Mouse (Mus musculus): ENCODE measurements around the gene Nckap5. TPM values are rescaled to one million over a fixed set of nuclear protein-coding genes. Genes with fewer than 3 reads are reported as not detected.

The Nckap5 gene
- total RNA-seq, 1 experiment = 0.18 TPM

- Histone ChIP-seq H3K36me3 (ENCODE audit: control insufficient read depth, insufficient read depth, low read length, poor library complexity, severe bottlenecking) (no peaks in the 10 kb centered on the region), H3K27ac (ENCODE audit: insufficient read depth, low read depth, low read length, poor library complexity, severe bottlenecking) (no peak overlapping the region), H3K4me1 (ENCODE audit: control insufficient read depth in 2 of 2, insufficient read depth in 2 of 2, low read length in 2 of 2, poor library complexity in 1 of 2) (no peaks in the 10 kb centered on the region), H3K4me3 (ENCODE audit: insufficient read depth in 1 of 2, low read depth in 1 of 2, low read length in 2 of 2, poor library complexity in 1 of 2, severe bottlenecking in 1 of 2) (no peak overlapping the region), H3K9ac (ENCODE audit: insufficient read depth, low read depth, low read length, poor library complexity, severe bottlenecking) (no peak overlapping the region), H3K9me3 (ENCODE audit: control insufficient read depth, insufficient read depth, low read depth, low read length) (no peaks in the 10 kb centered on the region)
- no peak for DNase-seq (ENCODE audit: low read depth, low spot score)
- in situ Hi-C loops (cut with MboI; ENCODE audit: low sequenced_read_pairs in 2 of 2, unreplicated experiment in 2 of 2) = no loop called here
- TF ChIP-seq MAFK (IDR thresholded peaks at IDR 0.05; ENCODE audit: insufficient read depth, low read depth, low read length) (no peak), CHD2 (IDR thresholded peaks at IDR 0.05; ENCODE audit: low read depth, low read length) (no peak), ZNF384 (IDR thresholded peaks at IDR 0.05; ENCODE audit: low read depth, low read length) (no peak), HCFC1 (IDR thresholded peaks at IDR 0.05; ENCODE audit: borderline replicate concordance, insufficient read depth, low read length) (no peak), ZC3H11A (IDR thresholded peaks at IDR 0.05; ENCODE audit: borderline replicate concordance, low read depth, low read length) (no peak)
Observed at GRCm38 (mm10) chr1:126721917-126722316, 108.7 kb downstream of the Nckap5 start.

- H3K9ac ChIP-seq (ENCODE audit: insufficient read depth, low read depth, low read length, poor library complexity, severe bottlenecking) = no peak overlapping the region
- H3K27ac ChIP-seq (ENCODE audit: insufficient read depth, low read depth, low read length, poor library complexity, severe bottlenecking) = no peak overlapping the region
- DNase-seq (ENCODE audit: low read depth, low spot score) = no peak
- no peak overlapping the region for H3K4me3 ChIP-seq (ENCODE audit: insufficient read depth in 1 of 2, low read depth in 1 of 2, low read length in 2 of 2, poor library complexity in 1 of 2, severe bottlenecking in 1 of 2)
- no peaks in the 10 kb centered on the region for H3K4me1 ChIP-seq (ENCODE audit: control insufficient read depth in 2 of 2, insufficient read depth in 2 of 2, low read length in 2 of 2, poor library complexity in 1 of 2)
- H3K9me3 ChIP-seq (ENCODE audit: control insufficient read depth, insufficient read depth, low read depth, low read length) = no peaks in the 10 kb centered on the region
- no peaks in the 10 kb centered on the region for H3K36me3 ChIP-seq (ENCODE audit: control insufficient read depth, insufficient read depth, low read length, poor library complexity, severe bottlenecking)
- no peak for TF ChIP-seq CHD2 (IDR thresholded peaks at IDR 0.05; ENCODE audit: low read depth, low read length)
- no peak for TF ChIP-seq HCFC1 (IDR thresholded peaks at IDR 0.05; ENCODE audit: borderline replicate concordance, insufficient read depth, low read length)
- no peak for TF ChIP-seq ZNF384 (IDR thresholded peaks at IDR 0.05; ENCODE audit: low read depth, low read length)
- TF ChIP-seq ZC3H11A (IDR thresholded peaks at IDR 0.05; ENCODE audit: borderline replicate concordance, low read depth, low read length) = no peak
- TF ChIP-seq MAFK (IDR thresholded peaks at IDR 0.05; ENCODE audit: insufficient read depth, low read depth, low read length) = no peak
- in situ Hi-C loops (cut with MboI; ENCODE audit: low sequenced_read_pairs in 2 of 2, unreplicated experiment in 2 of 2) = no loop called here
Observed at GRCm38 (mm10) chr1:126719733-126720348, 110.8 kb downstream of the Nckap5 start.

GRCm38 (mm10) chr1:126706611-126707010, 124.0 kb downstream of the Nckap5 start:
- no peak for DNase-seq (ENCODE audit: low read depth, low spot score)
- Histone ChIP-seq H3K4me1 (ENCODE audit: control insufficient read depth in 2 of 2, insufficient read depth in 2 of 2, low read length in 2 of 2, poor library complexity in 1 of 2) (no peaks in the 10 kb centered on the region), H3K9ac (ENCODE audit: insufficient read depth, low read depth, low read length, poor library complexity, severe bottlenecking) (no peak overlapping the region), H3K27ac (ENCODE audit: insufficient read depth, low read depth, low read length, poor library complexity, severe bottlenecking) (no peak overlapping the region), H3K9me3 (ENCODE audit: control insufficient read depth, insufficient read depth, low read depth, low read length) (no peaks in the 10 kb centered on the region), H3K36me3 (ENCODE audit: control insufficient read depth, insufficient read depth, low read length, poor library complexity, severe bottlenecking) (no peaks in the 10 kb centered on the region), H3K4me3 (ENCODE audit: insufficient read depth in 1 of 2, low read depth in 1 of 2, low read length in 2 of 2, poor library complexity in 1 of 2, severe bottlenecking in 1 of 2) (no peak overlapping the region)
- TF ChIP-seq MAFK (IDR thresholded peaks at IDR 0.05; ENCODE audit: insufficient read depth, low read depth, low read length) (no peak), CHD2 (IDR thresholded peaks at IDR 0.05; ENCODE audit: low read depth, low read length) (no peak), ZNF384 (IDR thresholded peaks at IDR 0.05; ENCODE audit: low read depth, low read length) (no peak), HCFC1 (IDR thresholded peaks at IDR 0.05; ENCODE audit: borderline replicate concordance, insufficient read depth, low read length) (no peak), ZC3H11A (IDR thresholded peaks at IDR 0.05; ENCODE audit: borderline replicate concordance, low read depth, low read length) (no peak)
- in situ Hi-C loops (cut with MboI; ENCODE audit: low sequenced_read_pairs in 2 of 2, unreplicated experiment in 2 of 2) = no loop called here

GRCm38 (mm10) chr1:126700978-126701320, 129.7 kb downstream of the Nckap5 start:
- H3K4me1 ChIP-seq (ENCODE audit: control insufficient read depth in 2 of 2, insufficient read depth in 2 of 2, low read length in 2 of 2, poor library complexity in 1 of 2) = no peaks in the 10 kb centered on the region
- no peak for DNase-seq (ENCODE audit: low read depth, low spot score)
- H3K9ac ChIP-seq (ENCODE audit: insufficient read depth, low read depth, low read length, poor library complexity, severe bottlenecking) = no peak overlapping the region
- no peaks in the 10 kb centered on the region for H3K36me3 ChIP-seq (ENCODE audit: control insufficient read depth, insufficient read depth, low read length, poor library complexity, severe bottlenecking)
- in situ Hi-C loops (cut with MboI; ENCODE audit: low sequenced_read_pairs in 2 of 2, unreplicated experiment in 2 of 2) = no loop called here
- no peak overlapping the region for H3K27ac ChIP-seq (ENCODE audit: insufficient read depth, low read depth, low read length, poor library complexity, severe bottlenecking)
- no peak overlapping the region for H3K4me3 ChIP-seq (ENCODE audit: insufficient read depth in 1 of 2, low read depth in 1 of 2, low read length in 2 of 2, poor library complexity in 1 of 2, severe bottlenecking in 1 of 2)
- TF ChIP-seq ZNF384 (IDR thresholded peaks at IDR 0.05; ENCODE audit: low read depth, low read length) (no peak), HCFC1 (IDR thresholded peaks at IDR 0.05; ENCODE audit: borderline replicate concordance, insufficient read depth, low read length) (no peak), CHD2 (IDR thresholded peaks at IDR 0.05; ENCODE audit: low read depth, low read length) (no peak), ZC3H11A (IDR thresholded peaks at IDR 0.05; ENCODE audit: borderline replicate concordance, low read depth, low read length) (no peak), MAFK (IDR thresholded peaks at IDR 0.05; ENCODE audit: insufficient read depth, low read depth, low read length) (no peak)
- no peaks in the 10 kb centered on the region for H3K9me3 ChIP-seq (ENCODE audit: control insufficient read depth, insufficient read depth, low read depth, low read length)

Measured in ES-E14 (cell line).